Mouse (Mus musculus): ENCODE measurements around the gene Gid4.
A peak's percentile ranks its signal among the peaks of the same experiment; 100 is the strongest.

Gid4 gene

DNA sequence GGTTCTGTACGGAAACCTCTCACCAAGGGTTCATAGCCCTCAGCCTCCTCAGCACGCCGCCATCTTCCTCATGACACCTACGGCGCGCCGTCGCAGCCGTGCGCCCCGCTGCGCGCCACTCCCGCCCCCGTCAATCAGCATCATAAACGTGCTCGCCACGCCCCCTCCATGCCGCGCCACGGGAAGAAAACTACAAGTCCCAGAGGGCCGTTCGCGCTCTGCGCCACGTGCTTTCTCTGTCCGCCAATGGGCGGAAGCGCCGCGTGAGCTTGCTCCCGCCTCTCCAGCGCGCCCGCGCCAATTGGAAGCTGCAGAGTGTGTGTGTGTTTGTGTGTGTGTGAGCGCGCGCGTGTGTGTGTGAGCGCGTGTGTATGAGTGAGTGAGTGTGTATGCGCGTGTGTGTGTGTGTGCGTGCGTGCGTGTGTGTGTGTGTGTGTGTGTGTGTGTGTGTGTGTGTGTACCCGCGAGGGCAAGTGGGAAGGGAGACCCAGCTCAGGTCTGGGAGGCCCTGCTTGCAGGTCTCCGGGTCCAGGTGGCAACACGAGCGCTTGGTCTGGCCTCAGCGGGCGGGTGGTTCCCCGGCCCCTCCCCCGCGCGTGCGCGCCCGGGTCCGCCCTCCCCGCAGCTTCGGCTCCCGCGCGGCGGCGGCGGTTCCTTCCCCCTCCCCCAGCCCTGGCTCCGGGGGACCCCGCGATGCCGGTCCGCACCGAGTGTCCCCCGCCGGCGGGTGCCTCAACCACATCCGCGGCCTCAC, at the start of gene Gid4:
TSS of gene Gid4 (plus strand) at position 183 of the 754 bp plus-strand sequence.
- DNase-seq (ENCODE audit: low spot score in 2 of 2): peak; percentile 97 to 98

DNA sequence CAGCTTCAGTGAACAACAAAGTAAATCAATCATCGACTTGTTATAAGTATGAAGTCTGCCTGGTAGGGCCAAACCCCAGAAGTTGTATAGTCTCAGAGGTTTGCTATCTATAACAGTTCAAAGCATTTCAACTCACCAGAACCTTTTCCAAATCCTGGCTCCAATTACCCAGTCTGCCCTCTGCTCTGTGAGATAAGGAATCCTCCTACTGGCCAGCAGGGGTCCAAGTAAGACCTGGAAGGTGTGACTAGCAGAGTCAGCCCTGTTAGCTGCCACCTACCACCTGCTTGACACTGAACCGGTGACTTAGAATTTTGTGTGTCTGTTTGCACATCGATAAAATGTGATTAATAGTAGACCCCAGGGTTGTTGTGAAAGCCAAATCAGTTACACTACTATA, 49.7 kb upstream of the Gid4 start:
- DNase-seq (ENCODE audit: low spot score in 2 of 2): no peak

DNA sequence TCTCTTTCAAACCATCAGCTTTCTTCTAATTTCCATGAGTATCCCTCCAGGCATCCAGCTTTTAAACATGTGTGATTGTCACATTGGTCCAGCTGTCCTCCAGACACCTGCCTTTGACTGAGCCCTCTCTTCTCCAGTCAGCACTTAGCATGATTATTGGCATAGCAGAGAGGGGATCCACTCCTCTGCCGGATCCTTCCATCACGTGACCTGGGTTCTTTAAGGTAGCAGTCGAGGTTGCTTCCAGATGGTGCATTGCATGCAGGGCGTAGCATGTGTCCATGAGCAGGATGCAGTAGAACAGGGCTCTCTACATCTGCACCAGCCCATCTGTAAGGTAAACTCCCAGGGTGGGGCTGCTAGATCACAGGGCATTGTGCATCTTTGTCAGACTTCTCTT, 48.0 kb upstream of the Gid4 start:
- no peak for DNase-seq (ENCODE audit: low spot score in 2 of 2)

DNA sequence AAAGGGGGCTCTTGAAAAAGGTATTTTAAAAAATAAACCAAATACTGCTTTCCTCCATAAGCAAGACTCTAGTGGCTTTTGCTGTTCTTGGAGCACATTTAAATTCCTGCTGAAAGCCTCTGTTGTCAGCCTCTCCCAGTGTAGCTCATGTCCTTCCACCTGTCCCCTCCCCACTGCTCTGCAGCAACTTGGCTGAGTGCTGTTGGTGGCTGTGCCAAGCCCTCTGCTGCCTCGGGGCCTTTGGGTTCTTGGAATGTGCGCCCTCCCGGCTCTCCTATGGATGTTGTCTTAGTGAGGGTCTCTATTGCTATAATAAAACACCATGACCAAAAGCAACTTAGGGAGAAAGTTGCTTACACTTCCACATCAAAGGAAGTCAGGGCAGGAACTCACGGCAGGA, 47.5 kb upstream of the Gid4 start:
- DNase-seq (ENCODE audit: low spot score in 2 of 2): no peak

GRCm38 (mm10) chr11:60370431-60370830, 46.5 kb upstream of the Gid4 start:
- DNase-seq (ENCODE audit: low spot score in 2 of 2): no peak

GRCm38 (mm10) chr11:60374481-60374880, 42.5 kb upstream of the Gid4 start:
- DNase-seq (ENCODE audit: low spot score in 2 of 2): no peak

- DNase-seq (ENCODE audit: low spot score in 2 of 2): no peak
Measured at GRCm38 (mm10) chr11:60383518-60383917, 33.4 kb upstream of the Gid4 start.

DNA sequence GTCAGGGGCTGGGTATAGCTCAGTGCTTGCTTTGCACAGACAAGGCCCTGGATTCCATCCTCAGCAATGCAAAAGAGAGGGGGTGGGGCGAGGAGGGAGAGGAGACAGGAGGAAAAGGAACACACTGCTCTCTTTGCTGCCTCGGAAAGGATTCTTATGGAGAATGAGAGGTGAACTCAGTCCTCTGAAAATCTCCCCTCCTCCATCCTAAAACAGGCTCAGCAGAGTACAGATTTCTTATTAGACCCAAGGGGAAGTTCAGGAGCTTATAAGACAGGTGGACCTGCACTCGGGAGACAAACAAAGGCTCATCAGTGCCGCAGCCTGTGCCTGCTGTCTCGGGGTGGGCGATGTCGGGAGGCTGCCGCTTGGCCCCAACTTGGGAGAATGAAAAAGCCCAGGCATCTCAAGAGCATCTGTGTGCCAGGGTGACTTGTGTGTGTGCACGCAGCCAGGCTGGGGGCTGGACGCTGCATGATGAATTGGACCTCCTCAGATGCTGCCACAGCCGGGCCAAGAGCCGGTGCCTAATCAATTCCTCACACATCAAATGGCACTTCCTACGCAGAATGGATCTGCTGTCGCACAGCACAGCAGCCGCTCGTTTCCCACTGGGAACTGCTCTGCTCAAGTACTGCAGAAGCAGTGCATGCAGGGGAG, 32.1 kb upstream of the Gid4 start:
- DNase-seq (ENCODE audit: low spot score in 2 of 2): no peak

DNA sequence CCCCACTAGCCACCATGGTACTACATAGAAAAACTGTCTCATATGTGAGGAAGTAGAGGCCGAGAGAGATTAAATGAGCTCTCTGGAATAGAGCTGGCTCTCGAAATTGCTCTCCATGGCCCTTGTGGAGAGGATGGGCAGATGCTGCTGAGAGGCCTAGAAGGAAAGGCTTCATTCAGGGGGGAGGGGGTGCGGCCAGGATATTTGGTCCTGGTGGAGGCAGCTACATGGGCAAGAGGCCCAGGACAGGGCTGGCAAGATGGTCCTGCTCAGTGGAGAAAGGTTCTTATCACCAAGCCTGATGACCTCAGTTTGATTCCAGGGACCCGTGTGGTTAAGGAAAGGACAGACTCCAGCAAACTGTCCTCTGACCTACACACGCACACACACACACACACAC, 31.0 kb upstream of the Gid4 start:
- DNase-seq (ENCODE audit: low spot score in 2 of 2): no peak

- DNase-seq (ENCODE audit: low spot score in 2 of 2): no peak
Measured at GRCm38 (mm10) chr11:60387944-60388343, 29.0 kb upstream of the Gid4 start.

- DNase-seq (ENCODE audit: low spot score in 2 of 2): no peak
Measured at GRCm38 (mm10) chr11:60391346-60391745, 25.6 kb upstream of the Gid4 start.

- no peak for DNase-seq (ENCODE audit: low spot score in 2 of 2)
Measured at GRCm38 (mm10) chr11:60396546-60396945, 20.4 kb upstream of the Gid4 start.

- DNase-seq (ENCODE audit: low spot score in 2 of 2): no peak
Measured at GRCm38 (mm10) chr11:60397172-60397571, 19.8 kb upstream of the Gid4 start.

GRCm38 (mm10) chr11:60406606-60407005, 10.3 kb upstream of the Gid4 start:
- DNase-seq (ENCODE audit: low spot score in 2 of 2): no peak

DNA sequence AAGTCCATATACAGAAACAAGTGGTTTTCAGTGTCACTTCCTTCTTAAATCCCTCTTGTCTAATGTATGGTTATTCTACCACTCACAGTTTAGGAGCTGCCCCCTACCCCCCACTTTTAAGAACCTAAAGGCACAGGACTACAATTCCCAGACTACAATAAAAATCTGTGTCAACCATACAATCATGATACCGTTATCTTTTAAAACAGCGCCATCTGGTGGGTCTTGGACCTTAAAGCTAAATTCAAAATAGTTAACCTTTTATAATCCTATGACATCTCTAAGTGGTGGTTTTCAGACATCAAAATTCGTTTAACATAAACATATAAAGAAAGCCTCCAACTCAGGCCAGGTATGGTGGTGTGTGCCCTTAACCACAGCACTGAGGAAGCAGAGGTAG, 4.8 kb upstream of the Gid4 start:
- DNase-seq (ENCODE audit: low spot score in 2 of 2): peak; percentile 26 to 28

DNA sequence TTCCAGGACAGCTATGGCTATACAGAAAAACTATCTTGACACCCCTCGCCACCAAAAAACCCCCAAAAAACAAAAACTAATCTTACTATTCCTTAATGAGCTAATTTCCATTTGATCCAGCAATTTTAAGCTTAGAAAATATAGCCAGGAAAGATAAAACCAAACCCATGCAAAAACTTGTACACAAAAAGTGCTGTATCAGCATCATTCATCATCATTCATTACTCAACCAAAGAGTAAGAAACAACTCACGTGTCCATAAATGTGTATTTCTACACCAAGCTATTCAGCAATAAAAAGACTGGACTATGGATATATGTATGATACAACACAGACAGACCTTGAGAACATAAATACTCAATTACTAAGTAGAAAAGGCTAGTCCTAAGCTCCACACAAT, 4.0 kb upstream of the Gid4 start:
- DNase-seq (ENCODE audit: low spot score in 2 of 2): no peak

DNA sequence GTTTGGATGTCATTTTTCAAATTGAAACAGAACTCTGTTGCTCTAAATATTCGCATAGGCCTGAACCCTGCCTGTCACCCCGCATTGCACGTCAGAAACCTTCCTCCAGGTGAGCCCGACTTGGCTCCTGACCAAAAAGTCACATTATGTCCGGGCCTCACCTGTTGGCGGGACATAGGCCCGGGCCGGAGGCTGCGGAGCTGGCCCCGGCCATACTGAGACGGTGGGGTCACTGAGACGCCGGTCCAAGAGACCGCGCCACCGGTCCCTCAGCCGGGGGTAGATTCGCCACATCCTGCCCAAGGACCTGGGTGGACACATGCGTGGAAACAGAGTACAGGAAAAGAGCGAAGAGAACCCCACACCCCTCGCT, 369 bp upstream of the Gid4 start:
- DNase-seq (ENCODE audit: low spot score in 2 of 2): no peak

DNA sequence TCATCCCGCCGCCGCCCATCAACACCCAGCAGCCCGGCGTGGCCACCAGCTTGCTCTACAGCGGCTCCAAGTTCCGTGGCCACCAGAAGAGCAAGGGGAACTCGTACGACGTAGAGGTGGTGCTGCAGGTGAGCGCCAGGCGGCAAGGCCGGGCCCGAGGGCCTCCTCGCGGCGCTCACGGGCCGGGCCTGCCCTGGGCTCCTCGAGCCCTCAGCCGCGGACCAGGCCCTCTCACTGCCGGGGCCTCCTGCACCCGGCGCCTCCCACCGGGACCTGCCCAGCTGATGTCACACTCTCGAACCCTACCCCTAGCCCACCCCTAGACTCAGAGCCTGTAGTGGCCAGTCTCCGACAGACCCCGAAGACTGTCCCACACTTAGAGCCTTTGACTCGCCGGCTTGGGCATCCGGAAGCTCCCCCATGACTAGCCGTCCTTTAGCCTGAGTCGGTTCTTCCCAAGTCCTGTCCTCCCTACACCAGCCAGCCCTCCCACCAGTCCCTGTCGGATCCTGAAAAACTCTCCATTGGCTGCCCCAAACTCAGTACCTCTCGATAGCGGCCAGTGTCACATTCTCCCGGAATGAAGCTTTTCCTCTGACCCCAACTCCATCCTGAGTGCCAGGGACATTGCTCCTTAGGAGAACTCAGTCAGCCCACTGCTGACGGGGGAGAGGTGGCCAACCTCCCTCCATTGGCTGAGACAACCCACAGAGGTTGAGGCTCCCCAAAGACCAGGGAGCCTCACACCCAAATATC, 950 bp downstream of the Gid4 start, which contains the start of gene Atpaf2:
TSS of gene Atpaf2 (minus strand) at position 741 of the 756 bp plus-strand sequence.
- DNase-seq (ENCODE audit: low spot score in 2 of 2): peak in 1 of 2 experiments; percentile 4

DNA sequence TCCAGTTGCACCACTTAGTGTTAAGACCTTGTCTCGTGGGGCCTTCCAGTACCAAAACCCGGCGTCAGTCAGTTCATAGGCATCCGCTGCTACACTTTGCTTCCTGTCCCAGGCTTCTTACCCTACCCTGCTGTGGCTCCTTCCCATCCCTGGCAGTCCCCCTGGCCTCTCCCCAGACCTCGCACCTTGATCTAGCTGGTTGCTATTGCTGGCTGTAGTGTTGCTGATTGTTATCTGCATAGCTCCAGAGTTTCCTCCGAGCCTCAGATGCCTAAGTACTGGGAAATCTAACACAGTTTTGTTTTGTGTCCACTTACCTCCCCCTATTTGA, 1.5 kb downstream of the Gid4 start:
- DNase-seq (ENCODE audit: low spot score in 2 of 2): no peak

DNA sequence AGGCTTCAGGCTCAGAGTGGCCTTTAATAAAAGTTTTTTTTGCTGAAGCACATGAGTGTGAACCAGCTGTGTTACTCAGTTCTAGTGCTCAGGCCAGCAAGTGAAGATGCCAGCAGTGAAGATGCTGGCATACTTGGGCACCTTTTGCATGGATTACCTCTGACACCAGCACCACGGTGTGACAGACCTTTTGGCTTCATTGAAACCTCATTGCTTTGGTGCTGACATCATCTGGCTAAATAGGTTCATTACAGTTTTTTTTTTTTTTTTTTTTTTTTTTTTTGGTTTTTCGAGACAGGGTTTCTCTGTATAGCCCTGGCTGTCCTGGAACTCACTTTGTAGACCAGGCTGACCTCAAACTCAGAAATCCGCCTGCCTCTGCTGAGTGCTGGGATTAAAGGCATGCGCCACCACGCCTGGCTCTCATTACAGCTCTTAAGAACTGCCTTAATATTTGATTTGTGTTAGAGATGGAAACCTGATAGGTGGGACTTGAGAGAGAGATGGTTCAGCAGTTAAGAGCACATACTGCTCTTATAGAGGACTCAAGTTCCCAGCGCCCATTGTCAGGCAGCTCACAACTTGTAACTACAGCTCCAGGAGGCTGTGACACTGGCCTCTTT, 5.2 kb downstream of the Gid4 start:
- no peak for DNase-seq (ENCODE audit: low spot score in 2 of 2)

- no peak for DNase-seq (ENCODE audit: low spot score in 2 of 2)
Measured at GRCm38 (mm10) chr11:60423006-60423405, 6.1 kb downstream of the Gid4 start.

DNA sequence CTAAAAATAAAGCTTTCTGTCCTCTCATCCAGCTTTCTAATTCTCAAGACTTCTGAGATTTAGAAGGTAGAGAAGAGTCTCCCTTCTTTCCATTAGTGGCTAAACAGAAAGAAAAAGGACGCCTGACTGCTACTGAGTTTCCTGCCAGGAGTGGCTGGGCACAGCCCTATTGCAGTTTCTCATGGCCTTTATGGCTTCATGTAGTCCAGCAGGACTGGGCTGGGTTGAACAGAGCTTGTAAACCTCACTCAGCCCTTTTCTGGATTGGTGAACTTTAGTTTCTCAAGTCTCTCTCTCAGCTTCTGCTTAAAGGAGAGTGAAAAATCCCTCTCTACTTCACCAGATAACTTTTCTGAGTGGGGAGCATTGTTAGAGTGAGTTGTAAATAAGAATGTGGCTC, 9.5 kb downstream of the Gid4 start:
- no peak for DNase-seq (ENCODE audit: low spot score in 2 of 2)

Measured in urinary bladder, adult 18-20 months (tissue).